Mouse (Mus musculus) heart, postnatal 10 days (tissue): ENCODE data around the gene Drap1. TPM values are rescaled to one million over a fixed set of nuclear protein-coding genes. Genes with fewer than 3 reads are reported as not detected.

Experiments used
- DNase-seq, 2 experiments: peaks; one replicate each; pipeline ENCODE4 v3.0.0; 2021
- intact Hi-C: fragments of 180-260 bp; cut with DNase I; formaldehyde crosslinking; loops from one replicate; pipeline ENCODE4 v1.15.1; 2025
- total RNA-seq, 2 experiments: library from RNA; stranded (reverse); gene quantifications; 2 replicates each; pipeline ENCODE4 v1.2.3; 2021

Gene Drap1
- total RNA-seq, 2 experiments from 2014 or later = 240 to 260 TPM

GRCm38 (mm10) chr19:5390416-5390815 is 34.4 kb downstream of the Drap1 start:
- intact Hi-C loops = loop anchor here (2.0 kb wide), 1 partner anchor 32 kb away; no protein-coding TSS in a partner anchor
- no peak for DNase-seq

- intact Hi-C loops = loop anchor here (2.0 kb wide), 1 partner anchor 33 kb away; no protein-coding TSS in a partner anchor
- DNase-seq = peak; percentile 30 to 54
These were observed 35.1 kb downstream of the Drap1 start for GRCm38 (mm10) chr19:5389647-5390046.

- DNase-seq = peak; percentile 96
- intact Hi-C loops = loop anchor here (1.0 kb wide), 1 partner anchor 22 kb away; the partner anchor contains the start of gene Eif1ad
These were observed 36.1 kb downstream of the Drap1 start, which contains the start of gene Sart1 for GRCm38 (mm10) chr19:5388588-5389242. TSS of gene Sart1 (minus strand) at chr19:5388703.

GRCm38 (mm10) chr19:5388011-5388441 is 36.8 kb downstream of the Drap1 start:
- peak in 1 of 2 experiments; percentile 52 for DNase-seq
- intact Hi-C loops = loop anchor here (1.0 kb wide), 1 partner anchor 22 kb away; the partner anchor contains the start of gene Eif1ad

- DNase-seq = no peak
- intact Hi-C loops = no loop called here
These were observed 40.1 kb downstream of the Drap1 start for GRCm38 (mm10) chr19:5384715-5385114.

GRCm38 (mm10) chr19:5383326-5383725 is 41.5 kb downstream of the Drap1 start:
- DNase-seq = no peak
- intact Hi-C loops = no loop called here

GRCm38 (mm10) chr19:5377446-5377845 is 47.3 kb downstream of the Drap1 start:
- DNase-seq = no peak
- intact Hi-C loops = no loop called here

GRCm38 (mm10) chr19:5374748-5375147 is 50.0 kb downstream of the Drap1 start:
- DNase-seq = no peak
- intact Hi-C loops = no loop called here

- intact Hi-C loops = no loop called here
- no peak for DNase-seq
These were observed 50.6 kb downstream of the Drap1 start for GRCm38 (mm10) chr19:5374177-5374576.

Other genes starting within 250 kb of the Drap1 start
- gene Pacs1, start 151.9 kb downstream of the Drap1 start, total RNA-seq = 10 to 100 TPM; 24.5 to 27.8 TPM
- 100 to 1,000 TPM; 129 to 136 TPM for gene Sf3b2, start 129.5 kb downstream of the Drap1 start, total RNA-seq
- gene Gal3st3, start 126.6 kb downstream of the Drap1 start, total RNA-seq = 10 to 100 TPM in 1 of 2 experiments, 1 to 10 TPM in 1; 9.4 to 14.6 TPM
- not detected for gene Catsper1, start 89.2 kb downstream of the Drap1 start, total RNA-seq
- gene Cst6, start 75.4 kb downstream of the Drap1 start, total RNA-seq = 1 to 10 TPM; 2.6 to 3.1 TPM
- 10 to 100 TPM; 26.4 to 28.8 TPM for gene Eif1ad, start 58.2 kb downstream of the Drap1 start, total RNA-seq
- 100 to 1,000 TPM; 173 to 178 TPM for gene Banf1, start 57.8 kb downstream of the Drap1 start, total RNA-seq
- gene Sart1, start 36.3 kb downstream of the Drap1 start, total RNA-seq = 10 to 100 TPM; 47.7 to 50.7 TPM
- gene Tsga10ip, start 22.5 kb downstream of the Drap1 start, total RNA-seq = not detected
- gene AI837181, start 165 bp upstream of the Drap1 start, total RNA-seq = 10 to 100 TPM; 40.3 to 43.8 TPM
- not detected for gene Fosl1, start 22.6 kb upstream of the Drap1 start, total RNA-seq
- 10 to 100 TPM; 12.5 to 14.5 TPM for gene Ccdc85b, start 32.9 kb upstream of the Drap1 start, total RNA-seq
- 10 to 100 TPM; 90.2 to 91.5 TPM for gene Fibp, start 35.6 kb upstream of the Drap1 start, total RNA-seq
- under 1 TPM; 0.41 to 0.45 TPM for gene Ctsw, start 43.5 kb upstream of the Drap1 start, total RNA-seq
- 10 to 100 TPM; 28.6 to 32.7 TPM for gene Efemp2, start 49.0 kb upstream of the Drap1 start, total RNA-seq
- gene Mus81, start 63.4 kb upstream of the Drap1 start, total RNA-seq = 10 to 100 TPM; 24.3 to 25.5 TPM
- 100 to 1,000 TPM; 497 to 519 TPM for gene Cfl1, start 65.5 kb upstream of the Drap1 start, total RNA-seq
- gene 1700020D05Rik, start 78.8 kb upstream of the Drap1 start, total RNA-seq = 1 to 10 TPM in 1 of 2 experiments, under 1 TPM in 1; 0.69 to 1.2 TPM
- gene Snx32, start 85.6 kb upstream of the Drap1 start, total RNA-seq = 1 to 10 TPM; 6.1 to 7.7 TPM
- not detected for gene Ovol1, start 135.7 kb upstream of the Drap1 start, total RNA-seq
- 1 to 10 TPM; 4.1 to 4.5 TPM for gene Ap5b1, start 143.0 kb upstream of the Drap1 start, total RNA-seq
- 10 to 100 TPM; 63.6 to 76.0 TPM for gene Rnaseh2c, start 176.9 kb upstream of the Drap1 start, total RNA-seq
- gene Kat5, start 185.3 kb upstream of the Drap1 start, total RNA-seq = 10 to 100 TPM; 34.2 to 43.5 TPM
- 10 to 100 TPM; 32.6 to 38.2 TPM for gene Rela, start 212.5 kb upstream of the Drap1 start, total RNA-seq
- 10 to 100 TPM; 44.2 to 49.6 TPM for gene Sipa1, start 238.7 kb upstream of the Drap1 start, total RNA-seq